Mouse (Mus musculus): ENCODE measurements around the gene Tmcc3. TPM values are rescaled to one million over a fixed set of nuclear protein-coding genes. Genes with fewer than 3 reads are reported as not detected.

Gene Tmcc3
- total and polyA plus RNA-seq, 2 experiments from 2014 or later, result 4.1 to 10.0 TPM

DNA sequence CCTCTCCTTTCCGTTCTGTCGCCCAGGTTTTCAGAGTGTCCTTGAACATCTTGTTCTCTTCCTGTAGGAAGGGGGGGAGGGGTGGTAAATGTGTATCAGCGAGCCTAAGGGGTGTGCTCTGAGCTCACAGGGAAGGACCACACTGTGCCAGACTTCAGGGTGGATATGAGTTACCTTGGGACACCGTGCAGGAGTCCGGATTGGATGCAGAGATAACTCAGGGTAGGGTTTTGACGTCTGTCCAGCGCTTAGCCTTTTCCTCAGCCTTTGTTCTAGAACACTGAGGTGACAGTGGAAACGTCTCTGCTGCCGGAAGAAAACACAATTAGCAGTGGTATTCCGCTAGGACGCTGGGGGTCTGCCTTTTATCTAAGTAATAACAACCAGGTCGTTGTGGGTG is 261.0 kb downstream of the Tmcc3 start:
- Histone ChIP-seq H3K36me3 (replicated peaks; ENCODE audit: control insufficient read depth, insufficient read depth, low read length) (no peaks in the 10 kb centered on the region), H3K9me3 (replicated peaks; ENCODE audit: control insufficient read depth, low read length) (no peaks in the 10 kb centered on the region), H3K4me2 (ENCODE audit: low read depth, low read length) (no peak overlapping the region), H3K27me3 (ENCODE audit: control insufficient read depth, insufficient read depth, low read length) (no peaks in the 10 kb centered on the region), H3K9ac (replicated peaks; ENCODE audit: low read depth, low read length) (no peak overlapping the region), H3K4me1 (ENCODE audit: control insufficient read depth, insufficient read depth) (peaks cover 16% of the 10 kb centered on the region; the same call in 1 of the 2 replicates), H3K27ac (ENCODE audit: low read depth) (peak overlapping the region; percentile 44), H3K4me3 (ENCODE audit: low read depth, low read length) (no peak overlapping the region)
- peak; percentile 81 for TF ChIP-seq EP300 (IDR thresholded peaks at IDR 0.05; ENCODE audit: low read depth)
- TF ChIP-seq CTCF (IDR thresholded peaks at IDR 0.05; ENCODE audit: low read depth), result no peak
- WGBS, result 34% methylated on average over 12 of the region's 12 CpGs
- ATAC-seq (ENCODE audit: insufficient read depth, low read depth), result peak; percentile 37; the same call in 1 of the 2 replicates
- no peak for DNase-seq (ENCODE audit: low spot score)

DNA sequence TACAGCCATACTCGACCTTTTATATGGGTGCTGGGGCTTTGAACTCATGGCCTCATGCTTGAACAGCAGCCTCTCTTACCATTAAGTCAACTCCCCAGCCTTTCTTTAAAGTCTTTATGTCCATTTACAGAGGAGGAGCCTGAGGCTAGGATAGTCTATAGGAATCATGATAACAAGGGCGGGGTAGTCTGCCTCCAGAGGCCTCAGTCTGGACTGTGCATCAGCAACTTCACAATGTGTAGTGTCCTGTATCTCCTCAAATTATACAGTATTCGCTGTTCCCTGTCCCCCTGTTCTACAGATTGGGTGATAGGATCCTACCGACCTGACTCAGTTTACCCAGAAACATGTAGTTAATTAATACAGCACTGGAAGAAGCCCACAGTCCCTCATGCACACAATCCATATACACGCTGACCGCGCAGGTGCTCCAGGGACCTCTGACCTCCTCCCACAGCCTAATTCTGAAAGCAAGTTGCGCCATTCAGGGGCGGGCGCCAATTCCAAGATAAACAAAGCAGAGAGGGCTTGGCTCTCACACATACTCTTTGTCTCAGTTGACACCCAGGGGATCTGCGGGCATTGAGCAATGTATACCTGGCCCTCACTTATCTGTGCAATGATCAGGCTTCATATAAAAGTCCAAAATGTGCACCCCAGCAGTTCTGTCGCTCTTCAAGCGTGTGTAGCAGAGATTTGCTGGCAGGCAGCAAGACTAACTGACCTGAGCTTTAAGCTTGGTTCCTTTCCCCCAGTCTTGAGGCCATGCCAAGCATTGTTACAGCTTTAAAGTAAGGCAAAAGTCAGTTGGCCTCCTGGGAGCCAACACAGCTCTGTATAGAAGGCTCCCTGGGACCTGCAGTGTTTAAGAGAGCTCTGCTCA is 262.9 kb downstream of the Tmcc3 start:
- ATAC-seq (ENCODE audit: insufficient read depth, low read depth), result peak; percentile 48
- WGBS, result 62% methylated on average over 13 of the region's 13 CpGs
- H3K27me3 ChIP-seq (ENCODE audit: control insufficient read depth, insufficient read depth, low read length), result no peaks in the 10 kb centered on the region
- no peak overlapping the region for H3K9ac ChIP-seq (replicated peaks; ENCODE audit: low read depth, low read length)
- peaks cover 16% of the 10 kb centered on the region; the same call in 1 of the 2 replicates for H3K4me1 ChIP-seq (ENCODE audit: control insufficient read depth, insufficient read depth)
- no peak overlapping the region for H3K4me3 ChIP-seq (ENCODE audit: low read depth, low read length)
- H3K4me2 ChIP-seq (ENCODE audit: low read depth, low read length), result peak overlapping the region; percentile 5; the same call in 1 of the 2 replicates
- H3K9me3 ChIP-seq (replicated peaks; ENCODE audit: control insufficient read depth, low read length), result no peaks in the 10 kb centered on the region
- DNase-seq (ENCODE audit: low spot score), result peak; percentile 40
- no peak for TF ChIP-seq EP300 (IDR thresholded peaks at IDR 0.05; ENCODE audit: low read depth)
- TF ChIP-seq CTCF (IDR thresholded peaks at IDR 0.05; ENCODE audit: low read depth), result no peak
- peaks cover 5% of the 10 kb centered on the region; the same call in 1 of the 2 replicates for H3K36me3 ChIP-seq (replicated peaks; ENCODE audit: control insufficient read depth, insufficient read depth, low read length)
- H3K27ac ChIP-seq (ENCODE audit: low read depth), result peak overlapping the region; percentile 76

DNA sequence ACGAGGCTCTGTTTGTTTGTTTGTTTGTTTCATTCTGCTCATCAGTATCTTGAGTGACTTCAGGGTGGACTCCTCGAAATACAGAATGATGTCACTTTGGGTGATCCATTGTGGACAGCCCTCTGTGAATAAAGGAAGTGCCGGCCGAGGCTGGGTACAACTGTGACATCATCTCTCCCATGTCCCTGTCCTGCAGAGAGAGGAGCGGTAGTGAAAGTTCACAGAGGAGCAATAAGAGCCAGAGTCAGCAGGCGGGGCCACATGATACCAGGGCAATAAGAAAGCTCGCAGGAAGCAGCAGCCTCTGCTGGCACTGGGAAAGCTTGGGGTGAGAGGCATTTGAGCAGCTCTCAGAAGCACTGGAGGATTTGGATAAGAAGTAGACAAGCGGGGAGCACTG is 264.2 kb downstream of the Tmcc3 start:
- Histone ChIP-seq H3K4me1 (ENCODE audit: control insufficient read depth, insufficient read depth) (peaks cover 16% of the 10 kb centered on the region; the same call in 1 of the 2 replicates), H3K27me3 (ENCODE audit: control insufficient read depth, insufficient read depth, low read length) (no peaks in the 10 kb centered on the region), H3K4me2 (ENCODE audit: low read depth, low read length) (0 out of 2 replicates have a peak overlapping the region, but pooled peaks have one; percentile 20), H3K9me3 (replicated peaks; ENCODE audit: control insufficient read depth, low read length) (no peaks in the 10 kb centered on the region), H3K9ac (replicated peaks; ENCODE audit: low read depth, low read length) (no peak overlapping the region), H3K4me3 (ENCODE audit: low read depth, low read length) (no peak overlapping the region), H3K27ac (ENCODE audit: low read depth) (peak overlapping the region; percentile 76), H3K36me3 (replicated peaks; ENCODE audit: control insufficient read depth, insufficient read depth, low read length) (peaks cover 9% of the 10 kb centered on the region; the same call in 1 of the 2 replicates)
- DNase-seq (ENCODE audit: low spot score) (peak; percentile 77), ATAC-seq (ENCODE audit: insufficient read depth, low read depth) (peak; percentile 52)
- 18% methylated on average over 8 of the region's 8 CpGs for WGBS
- TF ChIP-seq EP300 (IDR thresholded peaks at IDR 0.05; ENCODE audit: low read depth), result no peak
- TF ChIP-seq CTCF (IDR thresholded peaks at IDR 0.05; ENCODE audit: low read depth), result no peak; the same call in 1 of the 2 replicates

DNA sequence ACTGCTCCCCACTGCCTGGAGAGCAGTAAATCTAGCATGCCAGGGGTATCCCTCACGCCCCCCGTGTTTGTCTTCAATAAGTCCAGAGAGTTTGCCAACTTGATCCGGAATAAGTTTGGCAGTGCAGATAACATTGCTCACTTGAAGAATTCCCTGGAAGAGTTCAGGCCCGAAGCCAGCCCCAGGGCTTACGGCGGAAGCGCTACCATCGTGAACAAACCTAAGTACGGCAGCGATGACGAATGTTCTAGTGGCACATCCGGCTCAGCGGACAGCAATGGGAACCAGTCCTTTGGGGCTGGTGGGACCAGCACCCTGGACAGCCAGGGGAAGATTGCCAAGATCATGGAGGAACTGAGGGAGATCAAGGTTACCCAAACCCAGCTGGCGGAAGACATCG is 267.1 kb downstream of the Tmcc3 start:
- Histone ChIP-seq H3K4me2 (ENCODE audit: low read depth, low read length) (no peak overlapping the region), H3K4me1 (ENCODE audit: control insufficient read depth, insufficient read depth) (peaks cover 16% of the 10 kb centered on the region; the same call in 1 of the 2 replicates), H3K36me3 (replicated peaks; ENCODE audit: control insufficient read depth, insufficient read depth, low read length) (peaks cover 25% of the 10 kb centered on the region; the same call in 1 of the 2 replicates), H3K9ac (replicated peaks; ENCODE audit: low read depth, low read length) (no peak overlapping the region), H3K4me3 (ENCODE audit: low read depth, low read length) (no peak overlapping the region), H3K27ac (ENCODE audit: low read depth) (no peak overlapping the region), H3K27me3 (ENCODE audit: control insufficient read depth, insufficient read depth, low read length) (no peaks in the 10 kb centered on the region), H3K9me3 (replicated peaks; ENCODE audit: control insufficient read depth, low read length) (no peaks in the 10 kb centered on the region)
- DNase-seq (ENCODE audit: low spot score) (no peak), ATAC-seq (ENCODE audit: insufficient read depth, low read depth) (no peak)
- TF ChIP-seq EP300 (IDR thresholded peaks at IDR 0.05; ENCODE audit: low read depth) (no peak), CTCF (IDR thresholded peaks at IDR 0.05; ENCODE audit: low read depth) (no peak)
- 88% methylated on average over 15 of the region's 15 CpGs for WGBS

DNA sequence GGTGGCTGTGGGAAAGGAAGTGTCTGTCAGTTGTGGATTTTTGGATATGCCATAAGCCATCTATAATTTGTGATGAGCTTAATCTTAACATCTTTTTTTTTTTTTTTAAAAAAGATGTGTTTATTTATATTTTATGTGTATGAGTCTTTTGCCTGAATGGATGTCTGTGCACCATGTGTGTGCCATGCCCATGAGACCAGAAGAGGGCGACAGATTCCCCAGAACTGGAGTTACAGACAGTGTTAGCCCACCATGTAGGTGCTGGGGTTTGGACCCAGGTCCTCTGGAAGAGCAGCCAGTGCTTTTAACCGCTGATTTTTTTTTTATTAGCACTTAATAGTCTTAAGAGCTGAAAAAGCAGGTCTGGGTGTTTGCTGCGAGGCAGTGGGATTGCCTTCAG is 269.6 kb downstream of the Tmcc3 start:
- Histone ChIP-seq H3K36me3 (replicated peaks; ENCODE audit: control insufficient read depth, insufficient read depth, low read length) (peaks cover 33% of the 10 kb centered on the region; the same call in 1 of the 2 replicates), H3K27me3 (ENCODE audit: control insufficient read depth, insufficient read depth, low read length) (no peaks in the 10 kb centered on the region), H3K9ac (replicated peaks; ENCODE audit: low read depth, low read length) (no peak overlapping the region), H3K9me3 (replicated peaks; ENCODE audit: control insufficient read depth, low read length) (no peaks in the 10 kb centered on the region), H3K4me2 (ENCODE audit: low read depth, low read length) (no peak overlapping the region), H3K27ac (ENCODE audit: low read depth) (no peak overlapping the region), H3K4me3 (ENCODE audit: low read depth, low read length) (no peak overlapping the region), H3K4me1 (ENCODE audit: control insufficient read depth, insufficient read depth) (peaks cover 3% of the 10 kb centered on the region; the same call in 1 of the 2 replicates)
- no peak for TF ChIP-seq EP300 (IDR thresholded peaks at IDR 0.05; ENCODE audit: low read depth)
- TF ChIP-seq CTCF (IDR thresholded peaks at IDR 0.05; ENCODE audit: low read depth), result no peak
- ATAC-seq (ENCODE audit: insufficient read depth, low read depth) (no peak), DNase-seq (ENCODE audit: low spot score) (no peak)
- WGBS, result 92% methylated on average over 3 of the region's 3 CpGs

Data from heart, postnatal 0 days (tissue).